Mouse (Mus musculus) heart, adult 2 months (tissue): Measurements from ENCODE around the gene Gtf2h5. TPM values are rescaled to one million over a fixed set of nuclear protein-coding genes. Genes with fewer than 3 reads are reported as not detected.

Source experiments
- DNase-seq, 2 experiments: peaks; one replicate each; pipeline ENCODE4 v3.0.0; 2021
- H3K27ac ChIP-seq: fragments of 200-600 bp; 2 replicates; pipeline ENCODE4 v1.8.1; 2022
- H3K27me3 ChIP-seq: fragments of 200-500 bp; 2 replicates; pipeline ENCODE4 v1.6.1; 2012; ENCODE audit warnings: mild to moderate bottlenecking, low read length, inconsistent platforms, mixed read lengths; ENCODE audit not compliant: control insufficient read depth, insufficient read depth
- H3K36me3 ChIP-seq: fragments of 200-500 bp; 2 replicates; pipeline ENCODE4 v1.6.1; 2012; ENCODE audit warnings: low read length, inconsistent platforms; ENCODE audit not compliant: control insufficient read depth, insufficient read depth
- H3K4me1 ChIP-seq: fragments of 200-500 bp; 2 replicates; pipeline ENCODE4 v1.6.1; 2011; ENCODE audit warnings: low read length; ENCODE audit not compliant: control insufficient read depth, insufficient read depth
- H3K4me3 ChIP-seq: fragments of 200-600 bp; 2 replicates; pipeline ENCODE4 v1.8.1; 2022
- H3K79me2 ChIP-seq: fragments of 200-500 bp; replicated peaks from 2 replicates; pipeline ENCODE4 v1.6.1; 2012; ENCODE audit warnings: mild to moderate bottlenecking, inconsistent platforms, low read length, moderate library complexity, mixed read lengths; ENCODE audit not compliant: control insufficient read depth, insufficient read depth
- H3K9ac ChIP-seq: fragments of 200-500 bp; 2 replicates; pipeline ENCODE4 v1.6.1; 2012; ENCODE audit warnings: low read depth, mild to moderate bottlenecking, control low read depth, inconsistent platforms, low read length, mixed read lengths
- CTCF ChIP-seq: fragments of 200-600 bp; IDR thresholded peaks from 2 replicates; pipeline ENCODE4 v1.8.1; 2022; ENCODE audit warnings: antibody characterized with exemption, mild to moderate bottlenecking, moderate library complexity
- EP300 ChIP-seq: fragments of 200-500 bp; IDR thresholded peaks from 2 replicates; pipeline ENCODE4 v1.6.1; 2011; ENCODE audit warnings: low read depth, low read length, control low read depth; ENCODE audit not compliant: insufficient read depth
- POLR2A ChIP-seq: fragments of 200-500 bp; IDR thresholded peaks from 2 replicates; pipeline ENCODE4 v1.6.1; 2011; ENCODE audit warnings: mild to moderate bottlenecking, low read depth, low read length, control low read depth; ENCODE audit not compliant: insufficient read depth
- WGBS: fragments of 180-500 bp; shearing (Covaris S2); methylation state at CpG from one replicate; pipeline ENCODE4 v1.1.7; 2018; 5-methylcytosine and 5-hydroxymethylcytosine counted together
- intact Hi-C: fragments of 180-260 bp; cut with DNase I; formaldehyde crosslinking; loops from one replicate; pipeline ENCODE4 v1.15.1; 2025
- polyA plus RNA-seq: library from polyadenylated mRNA; depleted of rRNA; stranded (reverse); fragments of >200 nt; gene quantifications from 2 replicates; pipeline ENCODE4 v1.2.3, GENCODE M21; 2012
- total RNA-seq, 2 experiments: library from RNA; stranded (reverse); gene quantifications; 2 replicates each; pipeline ENCODE4 v1.2.3; 2021

Gtf2h5 gene
- total and polyA plus RNA-seq, 3 experiments, result 25.5 to 64.7 (median 54.6) TPM

DNA sequence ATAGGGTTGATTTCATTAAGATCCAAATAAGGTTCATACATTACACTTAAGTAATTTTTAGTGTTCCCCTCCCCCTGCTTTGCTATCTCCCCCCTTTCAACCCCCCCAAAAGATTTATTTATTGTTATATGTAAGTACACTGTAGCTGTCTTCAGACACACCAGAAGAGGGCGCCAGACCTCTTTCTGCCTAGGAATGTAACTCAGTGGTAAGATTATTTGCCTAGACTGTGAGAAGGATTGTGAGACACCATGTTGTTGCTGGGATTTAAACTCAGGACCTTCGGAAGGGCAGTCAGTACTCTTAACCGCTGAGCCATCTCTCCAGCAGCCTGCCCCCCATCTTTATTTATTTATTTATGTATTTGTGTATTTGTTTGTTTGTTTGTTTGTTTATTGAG lies 31.4 kb downstream of the Gtf2h5 start:
- Histone ChIP-seq H3K27ac (no peak overlapping the region), H3K36me3 (peaks cover 5% of the 10 kb centered on the region), H3K4me3 (no peak overlapping the region), H3K79me2 (peaks cover 6% of the 10 kb centered on the region), H3K27me3 (no peaks in the 10 kb centered on the region), H3K4me1 (peaks cover 4% of the 10 kb centered on the region; the same call in 1 of the 2 replicates), H3K9ac (no peak overlapping the region)
- WGBS, result 77% methylated on average over 3 of the region's 3 CpGs
- no peak for DNase-seq
- intact Hi-C loops, result loop anchor here (5.0 kb wide), 1 partner anchor 41 kb away; no protein-coding TSS in a partner anchor
- TF ChIP-seq EP300 (no peak), POLR2A (no peak), CTCF (peak; percentile 63)

GRCm38 (mm10) chr17:6113653-6114052 lies 34.1 kb downstream of the Gtf2h5 start:
- no peak overlapping the region for H3K4me3 ChIP-seq
- H3K9ac ChIP-seq, result no peak overlapping the region
- H3K27me3 ChIP-seq, result no peaks in the 10 kb centered on the region
- 83% methylated on average over 6 of the region's 6 CpGs for WGBS
- no peak for TF ChIP-seq CTCF
- no peak for TF ChIP-seq POLR2A
- no peak for TF ChIP-seq EP300
- intact Hi-C loops, result loop anchor here (5.0 kb wide), 1 partner anchor 39 kb away; no protein-coding TSS in a partner anchor
- peaks cover 5% of the 10 kb centered on the region for H3K4me1 ChIP-seq
- no peaks in the 10 kb centered on the region; the same call in 1 of the 2 replicates for H3K36me3 ChIP-seq
- no peak overlapping the region for H3K27ac ChIP-seq
- no peak for DNase-seq
- H3K79me2 ChIP-seq, result peaks cover 8% of the 10 kb centered on the region

DNA sequence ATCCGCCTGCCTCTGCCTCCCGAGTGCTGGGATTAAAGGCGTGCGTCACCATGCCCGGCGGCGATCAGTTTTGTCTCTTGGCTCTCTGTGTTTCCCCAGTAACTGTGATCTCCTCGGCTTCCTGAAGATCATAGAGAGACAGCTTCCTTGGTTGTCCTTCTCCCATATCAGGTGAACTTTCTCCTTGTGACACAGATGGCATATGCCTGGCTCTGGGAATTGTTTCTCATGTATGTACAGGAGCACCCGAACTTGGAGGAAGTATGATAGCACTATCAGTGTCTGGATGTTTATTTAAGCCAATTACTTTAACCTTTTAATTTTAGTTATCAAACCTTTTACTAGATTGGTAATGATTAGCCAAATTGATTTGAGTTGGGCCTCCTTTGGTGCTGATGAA lies 35.5 kb downstream of the Gtf2h5 start:
- Histone ChIP-seq H3K36me3 (no peaks in the 10 kb centered on the region; the same call in 1 of the 2 replicates), H3K4me3 (no peak overlapping the region), H3K27me3 (no peaks in the 10 kb centered on the region), H3K9ac (no peak overlapping the region), H3K27ac (no peak overlapping the region), H3K4me1 (peaks cover 3% of the 10 kb centered on the region), H3K79me2 (peaks cover 11% of the 10 kb centered on the region)
- TF ChIP-seq CTCF (no peak), POLR2A (no peak), EP300 (no peak)
- intact Hi-C loops, result no loop called here
- DNase-seq, result no peak
- 82% methylated on average over 9 of the region's 9 CpGs for WGBS

- Histone ChIP-seq H3K79me2 (peaks cover 9% of the 10 kb centered on the region), H3K36me3 (peaks cover 1% of the 10 kb centered on the region), H3K27me3 (no peaks in the 10 kb centered on the region), H3K9ac (no peak overlapping the region), H3K4me1 (peaks cover 3% of the 10 kb centered on the region), H3K4me3 (no peak overlapping the region), H3K27ac (no peak overlapping the region)
- TF ChIP-seq EP300 (no peak), CTCF (no peak), POLR2A (no peak)
- no peak for DNase-seq
- intact Hi-C loops, result no loop called here
- 78% methylated on average over 4 of the region's 4 CpGs for WGBS
Measured at GRCm38 (mm10) chr17:6117148-6117725, 37.7 kb downstream of the Gtf2h5 start.

DNA sequence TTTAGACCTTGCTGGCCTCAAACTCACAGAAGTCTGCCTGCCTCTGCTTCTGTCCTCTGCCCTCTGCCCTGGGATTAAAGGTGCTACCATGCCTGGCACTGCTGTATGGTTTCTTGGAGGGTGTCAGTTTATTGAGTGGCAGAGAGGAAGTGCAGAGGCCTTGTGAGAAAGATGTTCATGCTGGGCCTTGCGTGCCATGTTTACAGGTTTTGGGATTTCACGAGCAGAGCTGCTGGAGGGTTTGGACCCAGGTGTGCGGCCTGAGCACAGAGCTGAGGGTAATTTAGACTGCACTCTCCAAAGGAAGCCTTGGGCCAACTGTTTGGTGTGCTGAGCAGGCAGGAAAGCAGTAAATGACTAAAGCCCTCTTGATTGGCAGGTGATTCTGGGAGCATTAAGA lies 38.3 kb downstream of the Gtf2h5 start:
- intact Hi-C loops, result no loop called here
- WGBS, result 88% methylated on average over 3 of the region's 3 CpGs

DNA sequence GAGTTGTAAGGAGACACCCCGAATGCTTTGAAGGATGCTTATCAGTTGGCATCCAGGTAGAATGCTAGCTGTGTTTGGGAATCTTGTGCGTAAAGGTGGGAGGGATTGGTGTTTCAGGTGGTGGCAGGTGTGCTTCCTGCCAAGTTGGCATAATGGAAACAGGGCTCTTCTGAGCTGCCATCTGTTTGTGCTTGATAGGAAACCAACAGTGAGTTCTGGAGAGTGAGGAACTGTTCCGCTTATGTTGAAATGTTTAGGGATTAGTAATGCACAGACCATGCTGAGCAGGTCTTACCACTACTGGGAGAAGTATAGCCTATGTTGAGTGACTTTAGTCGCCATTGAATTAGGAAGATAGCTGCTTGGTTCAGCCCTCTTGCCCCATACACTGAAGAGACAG lies 39.3 kb downstream of the Gtf2h5 start:
- intact Hi-C loops, result no loop called here
- Histone ChIP-seq H3K4me1 (peaks cover 2% of the 10 kb centered on the region), H3K27ac (no peak overlapping the region), H3K27me3 (no peaks in the 10 kb centered on the region), H3K36me3 (peaks cover 3% of the 10 kb centered on the region), H3K9ac (no peak overlapping the region), H3K4me3 (no peak overlapping the region), H3K79me2 (peaks cover 9% of the 10 kb centered on the region)
- WGBS, result 93% methylated on average over 4 of the region's 4 CpGs
- DNase-seq, result no peak
- TF ChIP-seq CTCF (no peak), POLR2A (no peak), EP300 (no peak)

More for the DNA sequence above, 38.3 kb downstream of the Gtf2h5 start:
- peaks cover 3% of the 10 kb centered on the region for H3K4me1 ChIP-seq
- TF ChIP-seq POLR2A (no peak), CTCF (no peak), EP300 (no peak)
- H3K9ac ChIP-seq, result no peak overlapping the region
- peaks cover 3% of the 10 kb centered on the region for H3K36me3 ChIP-seq
- H3K27me3 ChIP-seq, result no peaks in the 10 kb centered on the region
- no peak overlapping the region for H3K27ac ChIP-seq
- no peak overlapping the region for H3K4me3 ChIP-seq
- DNase-seq, result no peak
- H3K79me2 ChIP-seq, result peaks cover 9% of the 10 kb centered on the region
